Mouse (Mus musculus) G1E (cell line): ENCODE measurements around the gene Cct8l1. TPM values are rescaled to one million over a fixed set of nuclear protein-coding genes. Genes with fewer than 3 reads are reported as not detected.

ENCODE experiments used
- ATAC-seq: 2 replicates; pipeline ENCODE4 v1.8.0; 2016; ENCODE audit warnings: mild to moderate bottlenecking; ENCODE audit not compliant: insufficient number of reproducible peaks, poor library complexity, low FRiP score, severe bottlenecking; ENCODE audit errors: extremely low read depth
- DNase-seq: peaks from one replicate; pipeline ENCODE4 v3.0.0; 2012; ENCODE audit warnings: low spot score
- H3K27me3 ChIP-seq: 2 replicates; pipeline ENCODE4 v1.6.1; 2012; ENCODE audit warnings: mild to moderate bottlenecking, low read length, inconsistent platforms; ENCODE audit not compliant: insufficient read depth
- H3K36me3 ChIP-seq: replicated peaks from 2 replicates; pipeline ENCODE3; 2012; ENCODE audit warnings: mild to moderate bottlenecking, inconsistent platforms
- H3K4me1 ChIP-seq: 2 replicates; pipeline ENCODE4 v1.6.1; 2012; ENCODE audit warnings: low read depth, low read length, inconsistent platforms, mixed read lengths; ENCODE audit not compliant: insufficient read depth
- H3K4me3 ChIP-seq: 2 replicates; pipeline ENCODE4 v1.5.1; 2012; ENCODE audit warnings: low read depth, mild to moderate bottlenecking, inconsistent platforms, low read length, moderate library complexity, mixed read lengths
- H3K9me3 ChIP-seq: replicated peaks from 2 replicates; pipeline ENCODE4 v1.6.1; 2012; ENCODE audit warnings: inconsistent platforms
- CTCF ChIP-seq: IDR thresholded peaks from 2 replicates; pipeline ENCODE4 v1.5.1; 2012; ENCODE audit warnings: low read depth, low read length, inconsistent platforms, mixed read lengths
- GATA1 ChIP-seq: IDR thresholded peaks from 2 replicates; pipeline ENCODE4 v1.6.1; 2012; ENCODE audit warnings: borderline replicate concordance, low read length, inconsistent platforms, mixed read lengths
- GATA2 ChIP-seq: IDR thresholded peaks from 2 replicates; pipeline ENCODE4 v1.6.1; 2012; ENCODE audit warnings: low read depth, low read length, inconsistent platforms, borderline replicate concordance
- POLR2AphosphoS5 ChIP-seq: IDR thresholded peaks from 2 replicates; pipeline ENCODE4 v1.6.1; 2012; ENCODE audit warnings: low read depth, low read length, inconsistent platforms; ENCODE audit not compliant: insufficient replicate concordance
- TAL1 ChIP-seq: conservative IDR thresholded peaks from 2 replicates; pipeline ENCODE4 v1.6.1; 2012; ENCODE audit warnings: low read depth, low read length, inconsistent platforms, mixed read lengths
- polyA plus RNA-seq: library from polyadenylated mRNA; stranded (reverse); fragments of >175 nt; gene quantifications from 2 replicates; pipeline ENCODE4 v1.2.3, GENCODE M21; 2012
- total RNA-seq, 2 experiments: library from RNA; stranded (forward) in 1 of 2; stranded (reverse) in 1 of 2; fragments of 200-1000 nt in 1 of 2; fragments of >200 nt in 1 of 2; fragmentation: Nextera tagmentation in 1 of 2; gene quantifications; 2 replicates each; pipeline ENCODE4 v1.2.3; 2014 to 2017

The Cct8l1 gene
- total and polyA plus RNA-seq, 3 experiments, result 0.05 TPM; not detected in 2

DNA sequence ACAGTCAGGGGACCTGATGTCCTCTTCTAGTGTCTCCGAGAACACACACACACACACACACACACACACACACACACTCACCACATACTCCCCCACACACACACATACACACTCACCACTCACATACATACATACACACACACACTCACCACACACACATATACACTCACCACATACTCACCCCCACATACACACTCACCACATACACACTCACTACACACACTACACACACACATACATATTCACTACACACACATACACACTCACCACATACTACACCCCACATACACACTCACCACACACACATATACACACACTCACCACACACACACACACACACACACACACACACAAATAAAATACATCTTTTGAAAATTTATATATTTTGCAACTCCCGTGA, 31.0 kb downstream of the Cct8l1 start:
- Histone ChIP-seq H3K4me1 (no peaks in the 10 kb centered on the region), H3K36me3 (no peaks in the 10 kb centered on the region), H3K9me3 (no peaks in the 10 kb centered on the region), H3K4me3 (no peak overlapping the region), H3K27me3 (no peaks in the 10 kb centered on the region)
- no peak for DNase-seq
- TF ChIP-seq POLR2AphosphoS5 (no peak), GATA2 (no peak)
- ATAC-seq, result no peak

- Histone ChIP-seq H3K27me3 (no peaks in the 10 kb centered on the region), H3K9me3 (no peaks in the 10 kb centered on the region), H3K4me1 (no peaks in the 10 kb centered on the region), H3K4me3 (no peak overlapping the region), H3K36me3 (no peaks in the 10 kb centered on the region)
- ATAC-seq (no peak), DNase-seq (no peak)
- no peak for TF ChIP-seq TAL1
- TF ChIP-seq GATA1, result no peak
- TF ChIP-seq CTCF, result no peak
- TF ChIP-seq POLR2AphosphoS5, result no peak
- no peak for TF ChIP-seq GATA2
These were observed 35.0 kb downstream of the Cct8l1 start for GRCm38 (mm10) chr5:25550912-25551311.

- Histone ChIP-seq H3K27me3 (no peaks in the 10 kb centered on the region), H3K4me3 (no peak overlapping the region), H3K4me1 (no peaks in the 10 kb centered on the region), H3K9me3 (no peaks in the 10 kb centered on the region), H3K36me3 (no peaks in the 10 kb centered on the region)
- DNase-seq (no peak), ATAC-seq (no peak)
- TF ChIP-seq POLR2AphosphoS5, result no peak
- TF ChIP-seq GATA1, result no peak
- no peak for TF ChIP-seq GATA2
- TF ChIP-seq TAL1, result no peak
- no peak for TF ChIP-seq CTCF
These were observed 38.3 kb downstream of the Cct8l1 start for GRCm38 (mm10) chr5:25554210-25554609.

- Histone ChIP-seq H3K36me3 (no peaks in the 10 kb centered on the region), H3K4me3 (no peak overlapping the region), H3K4me1 (no peaks in the 10 kb centered on the region), H3K9me3 (no peaks in the 10 kb centered on the region), H3K27me3 (no peaks in the 10 kb centered on the region)
- DNase-seq (no peak), ATAC-seq (no peak)
- no peak for TF ChIP-seq TAL1
- TF ChIP-seq GATA1, result no peak
- TF ChIP-seq CTCF, result no peak
- TF ChIP-seq GATA2, result no peak
- TF ChIP-seq POLR2AphosphoS5, result no peak
These were observed 38.8 kb downstream of the Cct8l1 start for GRCm38 (mm10) chr5:25554689-25555088.

DNA sequence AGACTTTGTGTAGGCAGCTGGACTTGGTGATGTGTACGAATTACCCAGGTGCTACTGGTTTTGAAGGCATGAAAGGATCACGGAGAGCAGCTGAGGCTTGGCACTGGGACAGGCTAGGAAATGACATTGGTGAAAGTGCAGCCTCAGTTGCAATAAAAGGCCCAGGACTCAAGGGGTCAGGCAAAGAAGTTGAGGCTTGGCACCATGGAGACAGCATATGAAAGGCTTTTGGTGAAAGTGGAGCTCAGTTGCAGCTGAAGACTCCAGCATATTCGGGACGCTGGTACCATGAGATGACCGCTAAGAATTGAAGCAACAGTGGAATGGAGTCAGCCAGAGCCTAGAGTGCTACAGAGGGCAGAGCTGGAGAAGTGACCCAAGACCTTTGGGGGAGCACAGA, 39.8 kb downstream of the Cct8l1 start:
- H3K4me1 ChIP-seq, result no peaks in the 10 kb centered on the region
- H3K36me3 ChIP-seq, result no peaks in the 10 kb centered on the region
- DNase-seq, result no peak
- no peak overlapping the region for H3K4me3 ChIP-seq
- TF ChIP-seq CTCF, result no peak
- no peak for TF ChIP-seq GATA2
- TF ChIP-seq POLR2AphosphoS5, result no peak
- no peak for TF ChIP-seq TAL1
- TF ChIP-seq GATA1, result no peak
- no peaks in the 10 kb centered on the region for H3K9me3 ChIP-seq
- ATAC-seq, result no peak
- no peaks in the 10 kb centered on the region for H3K27me3 ChIP-seq

DNA sequence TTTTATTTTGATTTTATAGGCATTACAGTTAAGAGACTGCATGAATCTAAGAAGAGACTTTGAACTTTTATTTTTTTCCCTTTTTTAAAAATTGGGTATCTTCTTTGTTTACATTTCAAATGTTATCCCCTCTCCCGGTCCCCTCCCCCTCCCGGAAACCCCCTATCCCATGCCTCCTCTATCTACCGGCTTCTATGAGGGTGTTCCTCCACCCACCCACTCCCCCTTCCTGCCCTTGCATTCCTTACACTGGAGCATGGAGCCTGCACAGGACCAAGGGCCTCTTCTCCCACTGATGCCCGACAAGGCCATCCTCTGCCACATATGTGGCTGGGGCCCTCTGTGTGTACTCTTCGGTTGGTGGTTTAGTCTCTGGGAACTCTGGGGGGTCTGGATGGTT, 40.5 kb downstream of the Cct8l1 start:
- Histone ChIP-seq H3K4me1 (no peaks in the 10 kb centered on the region), H3K27me3 (no peaks in the 10 kb centered on the region), H3K9me3 (no peaks in the 10 kb centered on the region), H3K4me3 (no peak overlapping the region), H3K36me3 (no peaks in the 10 kb centered on the region)
- TF ChIP-seq GATA2 (no peak), POLR2AphosphoS5 (no peak), GATA1 (no peak), TAL1 (no peak), CTCF (no peak)
- DNase-seq (no peak), ATAC-seq (no peak)

Other genes with a start within 250 kb of the Cct8l1 start
- 141 and 156 TPM in 2 replicates for gene Kmt2c, start 17.3 kb upstream of the Cct8l1 start, total RNA-seq (2014; fragmentation: Nextera tagmentation)
- 50.1 and 50.2 TPM in 2 replicates for gene Kmt2c, start 17.3 kb upstream of the Cct8l1 start, total RNA-seq (2017)
- gene Kmt2c, start 17.3 kb upstream of the Cct8l1 start, polyA plus RNA-seq, result 4.3 and 5.3 TPM in 2 replicates
- 36.2 and 37.0 TPM in 2 replicates for gene Xrcc2, start 189.8 kb downstream of the Cct8l1 start, total RNA-seq (2014; fragmentation: Nextera tagmentation)
- 23.6 and 28.6 TPM in 2 replicates for gene Xrcc2, start 189.8 kb downstream of the Cct8l1 start, total RNA-seq (2017)
- 11.3 and 16.1 TPM in 2 replicates for gene Xrcc2, start 189.8 kb downstream of the Cct8l1 start, polyA plus RNA-seq
- 13.5 and 14.5 TPM in 2 replicates for gene Actr3b, start 243.9 kb downstream of the Cct8l1 start, total RNA-seq (2014; fragmentation: Nextera tagmentation)
- 7.7 and 8.3 TPM in 2 replicates for gene Actr3b, start 243.9 kb downstream of the Cct8l1 start, total RNA-seq (2017)
- 5.6 and 7.5 TPM in 2 replicates for gene Actr3b, start 243.9 kb downstream of the Cct8l1 start, polyA plus RNA-seq